Mouse (Mus musculus) neural tube, embryonic 11.5 days (tissue): ENCODE measurements around the gene Ap2b1. TPM values are rescaled to one million over a fixed set of nuclear protein-coding genes. Genes with fewer than 3 reads are reported as not detected.
"Not testable (repeated sequence)": the region's sequence is repeated elsewhere in the genome, so short reads cannot be mapped to it uniquely, and the experiment has no call there.

Source experiments
- ATAC-seq: fragments of 200-750 bp; cut with Nextera tagmentation; 2 replicates; pipeline ENCODE4 v1.8.0; 2017; ENCODE audit warnings: moderate number of reproducible peaks, mild to moderate bottlenecking, moderate TSS enrichment, moderate library complexity; ENCODE audit not compliant: insufficient read depth, low FRiP score, low TSS enrichment
- DNase-seq: peaks from one replicate; pipeline ENCODE4 v3.0.0-alpha.2; 2015; ENCODE audit warnings: low spot score
- H3K27ac ChIP-seq: fragments of 300-500 bp; sonication (generic); 2 replicates; pipeline ENCODE4 v1.5.1; 2014; ENCODE audit warnings: low read depth, mild to moderate bottlenecking, low read length
- H3K27me3 ChIP-seq: fragments of 300-500 bp; sonication (generic); 2 replicates; pipeline ENCODE4 v1.6.1; 2014; ENCODE audit warnings: mild to moderate bottlenecking, low read length, mixed read lengths; ENCODE audit not compliant: control insufficient read depth, insufficient read depth
- H3K36me3 ChIP-seq: fragments of 300-500 bp; sonication (generic); 2 replicates; pipeline ENCODE4 v1.6.1; 2014; ENCODE audit warnings: mild to moderate bottlenecking, low read length, moderate library complexity, mixed read lengths; ENCODE audit not compliant: control insufficient read depth, insufficient read depth
- H3K4me1 ChIP-seq: fragments of 300-500 bp; sonication (generic); 2 replicates; pipeline ENCODE4 v1.6.1; 2014; ENCODE audit warnings: low read length, mixed read lengths; ENCODE audit not compliant: control insufficient read depth, insufficient read depth
- H3K4me2 ChIP-seq: fragments of 300-500 bp; sonication (generic); 2 replicates; pipeline ENCODE4 v1.6.1; 2014; ENCODE audit warnings: low read depth, mild to moderate bottlenecking, moderate library complexity
- H3K4me3 ChIP-seq: fragments of 300-500 bp; sonication (generic); 2 replicates; pipeline ENCODE4 v1.5.1; 2014; ENCODE audit warnings: low read depth, low read length
- H3K9ac ChIP-seq: fragments of 300-500 bp; sonication (generic); 2 replicates; pipeline ENCODE4 v1.6.1; 2014; ENCODE audit warnings: mild to moderate bottlenecking, low read length
- H3K9me3 ChIP-seq: fragments of 300-500 bp; sonication (generic); 2 replicates; pipeline ENCODE4 v1.6.1; 2016; ENCODE audit warnings: low read length; ENCODE audit not compliant: control insufficient read depth
- WGBS: fragments of 180-500 bp; shearing (Covaris S2); extraction: QIAGEN DNeasy Blood & Tissue Kit; methylation state at CpG from one replicate; pipeline ENCODE4 v1.1.7; 2014; 5-methylcytosine and 5-hydroxymethylcytosine counted together
- polyA plus RNA-seq: library from polyadenylated mRNA; unstranded; fragments of >200 nt; fragmentation: Nextera tagmentation; extraction: Ambion mirVana; gene quantifications from 2 replicates; pipeline ENCODE4 v1.2.1, GENCODE M21; 2014

Ap2b1 gene
- 134 and 137 TPM in 2 replicates for polyA plus RNA-seq

GRCm38 (mm10) chr11:83298225-83299195 is at the start of gene Ap2b1:
Ap2b1 (plus strand) TSS chr11:83299024.
- ATAC-seq = peak; percentile 82
- peak; percentile 93 for DNase-seq
- H3K4me3 ChIP-seq = peak within 1 kb of the TSS; percentile 73
- H3K27ac ChIP-seq = peak within 1 kb of the TSS; percentile 80
- H3K9me3 ChIP-seq = no peaks in the 10 kb centered on the region
- H3K9ac ChIP-seq = peak within 1 kb of the TSS; percentile 80
- 2% methylated on average over 56 of the region's 56 CpGs for WGBS
- peak within 1 kb of the TSS; percentile 80 for H3K4me2 ChIP-seq
- H3K27me3 ChIP-seq = no peaks in the 10 kb centered on the region
- no peaks in the 10 kb centered on the region; the same call in 1 of the 2 replicates for H3K36me3 ChIP-seq
- H3K4me1 ChIP-seq = peaks cover 11% of the 10 kb centered on the region; the same call in 1 of the 2 replicates

GRCm38 (mm10) chr11:83257211-83257610 is 41.6 kb upstream of the Ap2b1 start:
- not testable (repeated sequence) for ATAC-seq, H3K9ac ChIP-seq, H3K27ac ChIP-seq, H3K4me1 ChIP-seq, DNase-seq, H3K9me3 ChIP-seq, H3K4me3 ChIP-seq, H3K36me3 ChIP-seq, H3K27me3 ChIP-seq, H3K4me2 ChIP-seq
- 70% methylated on average over 5 of the region's 5 CpGs for WGBS

- Histone ChIP-seq H3K9me3 (no peaks in the 10 kb centered on the region), H3K4me2 (no peak overlapping the region), H3K36me3 (no peaks in the 10 kb centered on the region), H3K4me3 (no peak overlapping the region), H3K4me1 (no peaks in the 10 kb centered on the region), H3K27ac (no peak overlapping the region), H3K27me3 (no peaks in the 10 kb centered on the region), H3K9ac (no peak overlapping the region)
- DNase-seq (no peak), ATAC-seq (no peak)
- WGBS = 91% methylated on average over 1 of the region's 1 CpGs
These were observed 36.2 kb upstream of the Ap2b1 start for GRCm38 (mm10) chr11:83262673-83263072.

DNA sequence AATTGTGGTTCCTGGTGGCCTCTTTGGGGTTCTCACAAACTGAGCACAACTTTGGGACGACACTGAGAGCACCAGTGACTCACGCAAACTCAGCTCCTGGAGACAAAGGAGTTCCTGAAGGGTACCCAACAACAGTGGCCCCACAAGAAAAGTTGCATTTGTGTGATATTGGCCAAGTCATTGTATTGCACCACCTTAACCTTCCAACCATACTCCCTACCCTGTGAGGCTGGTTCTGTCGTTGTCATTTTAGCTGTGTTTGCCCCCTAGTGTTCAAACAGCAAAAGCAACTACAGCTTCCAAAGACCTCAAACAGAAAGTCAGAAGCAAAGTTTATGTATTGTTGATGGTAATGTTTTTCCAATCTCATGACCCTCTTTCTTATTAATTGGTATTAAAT is 35.7 kb upstream of the Ap2b1 start:
- Histone ChIP-seq H3K9ac (no peak overlapping the region), H3K4me2 (no peak overlapping the region), H3K4me1 (no peaks in the 10 kb centered on the region), H3K4me3 (no peak overlapping the region), H3K36me3 (no peaks in the 10 kb centered on the region), H3K27ac (no peak overlapping the region), H3K9me3 (no peaks in the 10 kb centered on the region), H3K27me3 (no peaks in the 10 kb centered on the region)
- no peak for ATAC-seq
- WGBS = 61% methylated on average over 3 of the region's 3 CpGs
- DNase-seq = no peak

- Histone ChIP-seq H3K4me1 (no peaks in the 10 kb centered on the region), H3K27me3 (no peaks in the 10 kb centered on the region), H3K36me3 (no peaks in the 10 kb centered on the region), H3K4me2 (peak overlapping the region; percentile 52), H3K4me3 (peak overlapping the region; percentile 45), H3K9ac (peak overlapping the region; percentile 64), H3K27ac (peak overlapping the region; percentile 30; the same call in 1 of the 2 replicates), H3K9me3 (no peaks in the 10 kb centered on the region)
- DNase-seq = no peak
- ATAC-seq = peak; percentile 55
- under 1% methylated on average over 6 of the region's 6 CpGs for WGBS
These were observed 28.0 kb upstream of the Ap2b1 start for GRCm38 (mm10) chr11:83270842-83271150.

DNA sequence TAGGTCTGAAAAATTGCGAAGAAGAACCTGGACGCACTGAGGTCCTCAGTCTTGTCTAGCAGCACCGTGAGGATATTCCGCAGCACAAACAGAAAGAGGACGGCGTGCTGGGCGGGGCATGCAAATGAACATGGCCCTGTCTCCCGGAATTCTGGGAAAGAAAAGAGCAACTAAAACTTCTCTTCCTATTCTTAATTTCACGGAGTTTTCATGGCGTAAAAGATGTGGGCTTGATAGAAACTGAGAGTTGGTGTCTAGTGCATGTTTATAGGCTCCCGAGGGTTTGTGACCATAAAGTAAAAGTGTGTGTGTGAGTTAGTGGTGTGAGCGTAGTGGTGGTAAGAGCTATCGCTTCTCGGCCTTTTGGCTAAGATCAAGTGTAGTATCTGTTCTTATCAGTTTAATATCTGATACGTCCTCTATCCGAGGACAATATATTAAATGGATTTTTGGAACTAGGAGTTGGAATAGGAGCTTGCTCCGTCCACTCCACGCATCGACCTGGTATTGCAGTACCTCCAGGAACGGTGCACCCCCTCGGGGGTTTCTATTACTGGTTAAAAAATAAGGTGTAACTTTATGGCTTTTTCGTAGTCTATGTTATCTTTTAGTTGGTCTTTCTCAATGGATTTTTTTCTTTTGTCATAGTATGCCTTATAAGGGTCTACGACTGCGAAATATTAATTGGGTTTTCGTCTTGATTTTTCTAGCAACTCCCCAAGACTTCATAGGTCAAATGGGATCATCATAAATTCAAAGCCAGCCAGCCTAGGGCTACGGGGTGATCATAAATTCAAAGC is 27.5 kb upstream of the Ap2b1 start:
- H3K4me1 ChIP-seq = no peaks in the 10 kb centered on the region
- H3K27me3 ChIP-seq = no peaks in the 10 kb centered on the region
- H3K27ac ChIP-seq = peak overlapping the region; percentile 30
- peak overlapping the region; percentile 52 for H3K4me2 ChIP-seq
- H3K9me3 ChIP-seq = no peaks in the 10 kb centered on the region
- peak overlapping the region; percentile 64 for H3K9ac ChIP-seq
- ATAC-seq (peak; percentile 87), DNase-seq (peak; percentile 88)
- peak overlapping the region; percentile 45 for H3K4me3 ChIP-seq
- WGBS = under 1% methylated on average over 24 of the region's 26 CpGs
- H3K36me3 ChIP-seq = no peaks in the 10 kb centered on the region

- no peak overlapping the region for H3K27ac ChIP-seq
- WGBS = 23% methylated on average over 2 of the region's 2 CpGs
These were observed 26.6 kb upstream of the Ap2b1 start for GRCm38 (mm10) chr11:83271951-83272843.

DNA sequence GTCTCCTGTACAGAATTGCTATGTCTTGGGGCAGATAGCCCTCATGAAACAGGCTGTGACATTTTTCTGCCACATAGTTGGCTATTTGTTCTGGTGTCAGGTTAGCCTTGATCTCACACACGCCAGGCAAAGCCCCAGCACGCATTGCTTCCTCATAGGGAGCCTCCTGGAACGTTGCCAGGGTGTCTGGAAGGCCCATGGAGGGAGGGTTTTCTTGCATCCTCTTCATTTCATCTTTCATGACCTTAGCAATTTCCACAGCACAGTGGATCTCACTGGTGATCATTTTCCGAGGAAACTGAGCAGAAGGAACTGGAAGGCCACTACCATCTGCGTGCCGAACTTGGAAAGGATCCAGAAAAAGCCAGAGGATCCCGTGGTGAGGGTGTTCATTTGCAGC is 22.6 kb upstream of the Ap2b1 start:
- Histone ChIP-seq H3K4me1 (no peaks in the 10 kb centered on the region), H3K27ac (no peak overlapping the region), H3K36me3 (no peaks in the 10 kb centered on the region), H3K4me3 (no peak overlapping the region), H3K27me3 (no peaks in the 10 kb centered on the region), H3K4me2 (no peak overlapping the region), H3K9me3 (no peaks in the 10 kb centered on the region), H3K9ac (no peak overlapping the region)
- ATAC-seq = no peak
- no peak for DNase-seq
- 76% methylated on average over 7 of the region's 7 CpGs for WGBS

More at GRCm38 (mm10) chr11:83271951-83272843, 26.6 kb upstream of the Ap2b1 start:
- ATAC-seq = peak; percentile 37; the same call in 1 of the 2 replicates
- Histone ChIP-seq H3K4me1 (no peaks in the 10 kb centered on the region), H3K4me3 (no peak overlapping the region), H3K36me3 (no peaks in the 10 kb centered on the region), H3K27me3 (no peaks in the 10 kb centered on the region), H3K9ac (no peak overlapping the region), H3K9me3 (no peaks in the 10 kb centered on the region), H3K4me2 (no peak overlapping the region)
- DNase-seq = peak; percentile 40
